Mouse (Mus musculus): ENCODE data around the gene Zfp853. TPM values are rescaled to one million over a fixed set of nuclear protein-coding genes. Genes with fewer than 3 reads are reported as not detected.

The Zfp853 gene
- polyA plus RNA-seq, 1 experiment from 2014 or later = not detected

DNA sequence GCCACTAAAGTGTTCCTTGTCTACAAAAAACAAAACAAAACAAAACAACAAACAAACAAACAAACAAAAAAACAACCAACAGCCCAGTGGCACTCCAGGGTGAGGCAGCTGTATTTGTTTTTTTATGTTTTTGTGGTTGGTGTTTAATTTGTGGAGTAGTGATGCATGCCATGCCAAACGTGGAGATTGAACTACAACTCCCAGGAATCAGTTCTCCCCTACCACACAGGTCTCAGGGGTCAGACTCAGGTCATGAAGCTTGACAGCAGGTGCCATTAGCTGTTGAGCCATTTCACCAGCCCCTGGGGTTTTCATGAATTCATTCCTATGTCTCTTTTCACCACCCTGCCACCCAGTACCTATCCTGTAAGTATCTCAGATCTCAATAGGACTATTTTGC lies 28.0 kb downstream of the Zfp853 start:
- no peaks in the 10 kb centered on the region for H3K27me3 ChIP-seq (ENCODE audit: insufficient read depth, low read length)
- H3K9ac ChIP-seq (replicated peaks) = no peak overlapping the region
- WGBS (ENCODE audit: insufficient replicate concordance) = 50% methylated on average over 1 of the region's 1 CpGs
- H3K9me3 ChIP-seq (ENCODE audit: low read length) = no peaks in the 10 kb centered on the region
- H3K4me2 ChIP-seq (ENCODE audit: low read depth, low read length) = no peak overlapping the region
- DNase-seq = no peak
- H3K4me1 ChIP-seq (ENCODE audit: insufficient read depth) = peaks cover 10% of the 10 kb centered on the region
- no peak overlapping the region for H3K27ac ChIP-seq (ENCODE audit: low read depth)
- H3K36me3 ChIP-seq (replicated peaks; ENCODE audit: insufficient read depth, low read length) = peaks cover 7% of the 10 kb centered on the region; the same call in 1 of the 2 replicates
- no peak for TF ChIP-seq EP300 (IDR thresholded peaks at IDR 0.05; ENCODE audit: low read depth)
- TF ChIP-seq CTCF (IDR thresholded peaks at IDR 0.05; ENCODE audit: low read depth) = no peak
- ATAC-seq = no peak
- no peak overlapping the region for H3K4me3 ChIP-seq (ENCODE audit: low read depth, low read length)

GRCm38 (mm10) chr5:143264689-143265088 lies 28.7 kb downstream of the Zfp853 start:
- no peak for DNase-seq
- 89% methylated on average over 10 of the region's 10 CpGs for WGBS (ENCODE audit: insufficient replicate concordance)
- H3K4me1 ChIP-seq (ENCODE audit: insufficient read depth) = peaks cover 5% of the 10 kb centered on the region; the same call in 1 of the 2 replicates

DNA sequence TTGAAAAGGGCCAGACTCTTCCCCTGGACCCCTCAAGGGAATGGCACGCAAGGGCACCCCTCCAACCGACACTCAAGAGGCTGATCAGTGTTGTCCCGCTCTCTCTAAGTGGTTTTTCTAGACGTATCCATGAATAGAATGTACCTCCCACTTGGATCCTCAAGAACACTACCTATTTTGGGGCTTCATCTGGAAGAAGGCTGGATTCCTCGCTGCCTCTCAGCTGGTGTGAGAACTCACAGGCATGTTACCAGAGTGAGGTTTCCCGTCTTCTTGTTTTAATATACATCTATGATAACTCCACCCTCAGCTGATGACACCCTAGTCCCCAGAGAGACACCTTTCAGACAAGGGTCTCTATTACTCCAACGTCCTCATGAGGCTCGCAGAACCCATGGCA lies 31.8 kb downstream of the Zfp853 start:
- Histone ChIP-seq H3K9me3 (ENCODE audit: low read length) (no peaks in the 10 kb centered on the region), H3K9ac (replicated peaks) (no peak overlapping the region), H3K4me1 (ENCODE audit: insufficient read depth) (no peaks in the 10 kb centered on the region), H3K36me3 (replicated peaks; ENCODE audit: insufficient read depth, low read length) (peaks cover 7% of the 10 kb centered on the region; the same call in 1 of the 2 replicates), H3K27ac (ENCODE audit: low read depth) (no peak overlapping the region), H3K4me3 (ENCODE audit: low read depth, low read length) (no peak overlapping the region), H3K27me3 (ENCODE audit: insufficient read depth, low read length) (peaks cover 6% of the 10 kb centered on the region; the same call in 1 of the 2 replicates), H3K4me2 (ENCODE audit: low read depth, low read length) (no peak overlapping the region)
- no peak for ATAC-seq
- WGBS (ENCODE audit: insufficient replicate concordance) = 82% methylated on average over 8 of the region's 8 CpGs
- no peak for DNase-seq
- TF ChIP-seq EP300 (IDR thresholded peaks at IDR 0.05; ENCODE audit: low read depth) = no peak

More at GRCm38 (mm10) chr5:143264689-143265088, 28.7 kb downstream of the Zfp853 start:
- H3K9ac ChIP-seq (replicated peaks) = no peak overlapping the region
- H3K4me3 ChIP-seq (ENCODE audit: low read depth, low read length) = no peak overlapping the region
- no peaks in the 10 kb centered on the region for H3K9me3 ChIP-seq (ENCODE audit: low read length)
- no peak overlapping the region for H3K27ac ChIP-seq (ENCODE audit: low read depth)
- H3K27me3 ChIP-seq (ENCODE audit: insufficient read depth, low read length) = no peaks in the 10 kb centered on the region
- peaks cover 7% of the 10 kb centered on the region; the same call in 1 of the 2 replicates for H3K36me3 ChIP-seq (replicated peaks; ENCODE audit: insufficient read depth, low read length)
- no peak overlapping the region for H3K4me2 ChIP-seq (ENCODE audit: low read depth, low read length)
- TF ChIP-seq EP300 (IDR thresholded peaks at IDR 0.05; ENCODE audit: low read depth) (no peak), CTCF (IDR thresholded peaks at IDR 0.05; ENCODE audit: low read depth) (no peak)
- ATAC-seq = no peak

DNA sequence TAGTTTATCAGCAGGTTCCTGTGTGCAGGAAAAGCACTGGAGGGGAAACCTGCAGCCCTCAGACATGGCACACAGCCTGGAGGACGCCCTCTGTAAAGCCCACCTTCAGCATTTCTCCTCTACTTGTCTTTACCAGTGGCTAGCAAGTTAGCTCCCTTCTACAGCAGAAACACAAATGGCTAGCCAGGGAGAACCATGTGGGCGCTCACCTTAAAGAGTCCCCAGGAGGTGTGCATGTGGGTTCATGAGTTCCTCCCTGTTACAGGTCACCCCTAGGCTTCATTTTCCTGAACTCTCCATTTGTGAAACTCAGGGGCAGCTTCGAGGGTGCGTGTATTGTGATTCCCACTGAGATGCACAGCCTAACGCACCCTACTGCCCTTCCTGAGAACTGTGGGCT lies 37.6 kb downstream of the Zfp853 start:
- ATAC-seq (no peak), DNase-seq (no peak)
- no peak overlapping the region for H3K4me2 ChIP-seq (ENCODE audit: low read depth, low read length)
- 72% methylated on average over 5 of the region's 5 CpGs for WGBS (ENCODE audit: insufficient replicate concordance)
- no peak overlapping the region for H3K4me3 ChIP-seq (ENCODE audit: low read depth, low read length)
- no peak overlapping the region for H3K27ac ChIP-seq (ENCODE audit: low read depth)
- H3K27me3 ChIP-seq (ENCODE audit: insufficient read depth, low read length) = peaks cover 61% of the 10 kb centered on the region
- no peaks in the 10 kb centered on the region for H3K9me3 ChIP-seq (ENCODE audit: low read length)
- H3K36me3 ChIP-seq (replicated peaks; ENCODE audit: insufficient read depth, low read length) = 0 out of 2 replicates have a peak, but pooled peaks cover 2% of the 10 kb centered on the region
- no peak overlapping the region for H3K9ac ChIP-seq (replicated peaks)
- H3K4me1 ChIP-seq (ENCODE audit: insufficient read depth) = peaks cover 8% of the 10 kb centered on the region
- TF ChIP-seq EP300 (IDR thresholded peaks at IDR 0.05; ENCODE audit: low read depth) (no peak), CTCF (IDR thresholded peaks at IDR 0.05; ENCODE audit: low read depth) (no peak)

DNA sequence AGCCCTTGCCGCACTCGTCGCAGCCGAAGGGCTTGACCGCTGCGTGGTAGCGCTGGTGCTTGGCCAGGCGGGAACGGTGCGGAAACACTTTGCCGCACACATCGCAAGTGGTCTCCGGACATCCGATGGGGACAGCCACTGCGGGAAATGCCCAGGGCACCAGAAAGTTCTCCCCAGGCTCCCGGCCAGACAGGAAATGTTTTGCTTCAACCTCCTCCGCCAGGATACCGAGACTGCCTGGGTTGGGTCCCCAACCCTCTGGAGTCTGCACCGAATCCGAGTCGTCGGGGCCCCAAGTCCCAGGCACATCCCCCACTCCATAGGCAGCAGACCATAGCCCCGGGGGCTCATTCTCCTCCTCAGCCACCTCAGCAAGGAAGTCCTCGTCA lies 38.3 kb downstream of the Zfp853 start:
- Histone ChIP-seq H3K4me2 (ENCODE audit: low read depth, low read length) (no peak overlapping the region), H3K27ac (ENCODE audit: low read depth) (no peak overlapping the region), H3K36me3 (replicated peaks; ENCODE audit: insufficient read depth, low read length) (0 out of 2 replicates have a peak, but pooled peaks cover 2% of the 10 kb centered on the region), H3K4me1 (ENCODE audit: insufficient read depth) (peaks cover 8% of the 10 kb centered on the region), H3K9me3 (ENCODE audit: low read length) (no peaks in the 10 kb centered on the region), H3K9ac (replicated peaks) (no peak overlapping the region), H3K27me3 (ENCODE audit: insufficient read depth, low read length) (peaks cover 61% of the 10 kb centered on the region), H3K4me3 (ENCODE audit: low read depth, low read length) (no peak overlapping the region)
- ATAC-seq = no peak
- DNase-seq = no peak
- TF ChIP-seq EP300 (IDR thresholded peaks at IDR 0.05; ENCODE audit: low read depth) = no peak
- no peak for TF ChIP-seq CTCF (IDR thresholded peaks at IDR 0.05; ENCODE audit: low read depth)
- WGBS (ENCODE audit: insufficient replicate concordance) = 16% methylated on average over 24 of the region's 24 CpGs

DNA sequence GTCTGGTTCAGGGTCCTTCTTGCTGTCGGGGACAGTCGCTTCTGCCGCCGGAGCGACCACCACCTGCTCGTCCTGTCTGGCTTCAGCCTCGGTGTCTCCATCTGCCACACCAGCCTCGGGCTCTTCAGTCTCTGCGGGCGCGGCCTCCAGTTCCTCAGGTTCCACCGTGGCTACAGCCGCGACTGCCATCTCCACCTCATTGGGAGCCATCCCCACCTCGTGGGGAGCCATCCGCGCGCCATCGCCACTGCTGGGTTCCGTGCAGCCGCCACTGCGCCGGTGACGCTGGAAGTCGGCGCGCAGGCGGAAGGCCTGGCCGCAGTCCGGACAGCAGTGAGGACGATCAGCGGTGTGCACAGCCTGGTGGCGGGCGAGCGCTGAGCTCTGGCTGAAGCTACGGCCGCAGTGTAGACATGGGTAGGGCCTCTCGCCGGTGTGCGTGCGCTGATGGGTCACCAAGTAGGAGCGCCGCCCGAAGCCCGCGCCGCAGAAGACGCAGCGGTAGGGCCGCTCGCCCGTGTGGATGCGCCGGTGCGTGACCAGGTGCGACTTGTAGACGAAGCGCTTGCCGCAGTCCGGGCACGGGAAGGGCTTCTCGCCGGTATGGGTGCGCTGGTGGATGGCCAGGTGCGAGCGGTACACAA lies 38.8 kb downstream of the Zfp853 start:
- 11% methylated on average over 65 of the region's 66 CpGs for WGBS (ENCODE audit: insufficient replicate concordance)
- Histone ChIP-seq H3K4me1 (ENCODE audit: insufficient read depth) (peaks cover 8% of the 10 kb centered on the region), H3K36me3 (replicated peaks; ENCODE audit: insufficient read depth, low read length) (0 out of 2 replicates have a peak, but pooled peaks cover 2% of the 10 kb centered on the region), H3K27me3 (ENCODE audit: insufficient read depth, low read length) (peaks cover 61% of the 10 kb centered on the region), H3K4me2 (ENCODE audit: low read depth, low read length) (no peak overlapping the region), H3K9me3 (ENCODE audit: low read length) (no peaks in the 10 kb centered on the region), H3K4me3 (ENCODE audit: low read depth, low read length) (no peak overlapping the region), H3K9ac (replicated peaks) (no peak overlapping the region), H3K27ac (ENCODE audit: low read depth) (no peak overlapping the region)
- TF ChIP-seq EP300 (IDR thresholded peaks at IDR 0.05; ENCODE audit: low read depth) (no peak), CTCF (IDR thresholded peaks at IDR 0.05; ENCODE audit: low read depth) (no peak)
- no peak for DNase-seq
- no peak; the same call in 1 of the 2 replicates for ATAC-seq

Measured in liver, postnatal 0 days (tissue).